Mouse (Mus musculus): Measurements from ENCODE around the gene Fgfr1op.

DNA sequence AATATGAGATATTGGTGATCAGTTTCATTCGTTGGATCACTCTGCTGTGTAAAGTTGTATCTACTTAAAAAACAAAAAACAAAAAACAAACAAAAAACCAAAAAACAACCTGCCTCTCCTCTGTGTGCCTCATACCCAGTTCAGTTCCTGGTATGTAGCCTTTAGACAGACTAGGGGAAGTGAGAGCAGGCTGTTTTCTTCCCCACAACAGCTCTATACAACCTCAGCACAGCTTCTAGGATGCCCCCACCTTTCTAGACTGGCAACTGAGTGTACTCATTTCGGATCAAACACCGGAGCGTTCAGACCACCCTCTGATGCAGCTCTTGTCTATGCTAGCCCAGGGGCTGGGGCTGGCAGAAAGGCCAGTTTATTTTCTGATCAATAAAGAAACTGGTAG, 60.4 kb downstream of the Fgfr1op start:
- TF ChIP-seq POLR2A (IDR thresholded peaks at IDR 0.05; ENCODE audit: insufficient read length, low read depth) (no peak), MYOG (IDR thresholded peaks at IDR 0.05; ENCODE audit: control insufficient read depth in 1 of 3, insufficient read depth in 1 of 3, insufficient read length in 2 of 3, low read depth in 2 of 3) (no peak), E2F4 (IDR thresholded peaks at IDR 0.05; ENCODE audit: insufficient read depth) (no peak), REST (IDR thresholded peaks at IDR 0.05; ENCODE audit: insufficient read depth, insufficient read length) (no peak), MAX (IDR thresholded peaks at IDR 0.05; ENCODE audit: low read depth) (no peak)
